Mouse (Mus musculus) E14TG2a.4 (cell line): ENCODE data around the gene Tgfb1.

Source experiments
- CTCF ChIP-seq: conservative IDR thresholded peaks from 2 replicates; pipeline ENCODE4 v1.5.1; 2014; ENCODE audit warnings: low read length
- NANOG ChIP-seq: IDR thresholded peaks from 2 replicates; pipeline ENCODE4 v1.6.1; 2014; ENCODE audit warnings: borderline replicate concordance, low read length, mixed read lengths
- POU5F1 ChIP-seq: IDR thresholded peaks from 2 replicates; pipeline ENCODE4 v1.6.1; 2014; ENCODE audit warnings: low read length, borderline replicate concordance

DNA sequence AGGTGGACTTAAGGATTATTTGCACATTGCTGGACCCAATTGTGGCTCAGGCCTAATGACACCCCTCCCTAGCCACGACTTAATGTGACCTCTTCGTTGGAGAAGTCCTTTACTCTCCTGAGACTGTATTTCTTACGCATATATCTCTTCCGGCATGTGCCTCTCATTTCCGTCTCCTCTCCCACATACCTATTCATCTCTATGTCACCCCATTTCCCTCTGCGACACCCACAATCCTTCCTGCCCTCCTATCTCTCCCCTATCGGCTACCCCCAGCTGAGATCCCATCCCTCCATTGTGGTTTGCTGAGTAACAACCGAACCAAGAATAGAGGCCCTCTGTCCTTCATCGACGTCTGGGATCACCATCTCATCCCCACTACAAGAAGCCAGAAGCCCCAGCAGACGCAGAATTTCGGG, 2.8 kb downstream of the Tgfb1 start:
- TF ChIP-seq CTCF: no peak
- no peak for TF ChIP-seq POU5F1
- no peak for TF ChIP-seq NANOG
